Mouse (Mus musculus) stomach, embryonic 14.5 days (tissue): ENCODE results near the gene Slc24a4. TPM values are rescaled to one million over a fixed set of nuclear protein-coding genes. Genes with fewer than 3 reads are reported as not detected.
"Not testable (repeated sequence)": the region's sequence is repeated elsewhere in the genome, so short reads cannot be mapped to it uniquely, and the experiment has no call there.

Source experiments
- ATAC-seq: fragments of 200-750 bp; cut with Nextera tagmentation; 2 replicates; pipeline ENCODE4 v1.8.0; 2017; ENCODE audit warnings: low read depth, moderate TSS enrichment; ENCODE audit not compliant: insufficient number of reproducible peaks, insufficient read depth, low FRiP score
- H3K27ac ChIP-seq: fragments of 300-500 bp; sonication (generic); 2 replicates; pipeline ENCODE4 v1.5.1; 2014; ENCODE audit warnings: mild to moderate bottlenecking, low read length, moderate library complexity, mixed read lengths
- H3K27me3 ChIP-seq: fragments of 300-500 bp; sonication (generic); 2 replicates; pipeline ENCODE4 v1.6.1; 2014; ENCODE audit warnings: low read length, control low read depth, mixed read lengths; ENCODE audit not compliant: control insufficient read depth, insufficient read depth
- H3K36me3 ChIP-seq: fragments of 300-500 bp; sonication (generic); 2 replicates; pipeline ENCODE4 v1.6.1; 2014; ENCODE audit warnings: mild to moderate bottlenecking, control low read depth, low read length, moderate library complexity, mixed read lengths; ENCODE audit not compliant: control insufficient read depth, insufficient read depth
- H3K4me1 ChIP-seq: fragments of 300-500 bp; sonication (generic); 2 replicates; pipeline ENCODE4 v1.6.1; 2014; ENCODE audit warnings: low read length, control low read depth, mixed read lengths; ENCODE audit not compliant: control insufficient read depth, insufficient read depth
- H3K4me2 ChIP-seq: fragments of 300-500 bp; sonication (generic); replicated peaks from 2 replicates; pipeline ENCODE4 v1.6.1; 2014; ENCODE audit warnings: low read depth, low read length, control low read depth
- H3K4me3 ChIP-seq: fragments of 300-500 bp; sonication (generic); 2 replicates; pipeline ENCODE4 v1.5.1; 2014; ENCODE audit warnings: low read depth, low read length, control low read depth
- H3K9ac ChIP-seq: fragments of 300-500 bp; sonication (generic); replicated peaks from 2 replicates; pipeline ENCODE4 v1.6.1; 2014; ENCODE audit warnings: low read depth, mild to moderate bottlenecking, control low read depth, low read length, moderate library complexity, mixed read lengths
- H3K9me3 ChIP-seq: fragments of 300-500 bp; sonication (generic); 2 replicates; pipeline ENCODE4 v1.6.1; 2016; ENCODE audit warnings: low read depth, low read length, control low read depth; ENCODE audit not compliant: control insufficient read depth
- WGBS: fragments of 180-500 bp; shearing (Covaris S2); extraction: QIAGEN DNeasy Blood & Tissue Kit; methylation state at CpG from one replicate; pipeline ENCODE4 v1.1.7; 2014; 5-methylcytosine and 5-hydroxymethylcytosine counted together
- polyA plus RNA-seq: library from polyadenylated mRNA; unstranded; fragments of >200 nt; fragmentation: Nextera tagmentation; extraction: Ambion mirVana; gene quantifications from 2 replicates; pipeline ENCODE4 v1.2.1, GENCODE M21; 2014

Gene Slc24a4
- polyA plus RNA-seq, 1 experiment from 2014 or later: 0.26 TPM

DNA sequence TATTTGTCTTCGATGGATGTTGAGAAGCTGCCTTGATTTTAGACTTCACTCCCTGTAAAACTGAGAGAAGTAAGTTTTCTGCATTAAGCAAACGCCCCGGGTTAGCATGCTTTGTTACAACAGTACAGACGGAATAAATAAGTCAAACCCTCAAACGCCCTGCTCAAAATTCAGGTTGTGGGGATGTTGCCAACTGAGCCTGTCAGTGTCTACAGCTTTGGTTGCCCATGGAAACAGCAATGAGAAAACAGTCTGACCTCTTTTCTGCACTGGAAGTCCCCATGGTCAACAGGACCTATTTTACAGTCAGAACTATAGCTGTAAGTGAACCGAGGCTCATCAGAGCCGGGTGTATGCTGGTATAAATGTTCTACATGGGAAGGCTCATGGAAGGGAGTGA is 78.7 kb downstream of the Slc24a4 start:
- Histone ChIP-seq H3K9ac (no peak overlapping the region), H3K27me3 (no peaks in the 10 kb centered on the region), H3K4me2 (no peak overlapping the region), H3K9me3 (no peaks in the 10 kb centered on the region), H3K4me1 (no peaks in the 10 kb centered on the region), H3K36me3 (no peaks in the 10 kb centered on the region), H3K27ac (no peak overlapping the region), H3K4me3 (no peak overlapping the region)
- WGBS: 90% methylated on average over 7 of the region's 7 CpGs
- ATAC-seq: no peak

DNA sequence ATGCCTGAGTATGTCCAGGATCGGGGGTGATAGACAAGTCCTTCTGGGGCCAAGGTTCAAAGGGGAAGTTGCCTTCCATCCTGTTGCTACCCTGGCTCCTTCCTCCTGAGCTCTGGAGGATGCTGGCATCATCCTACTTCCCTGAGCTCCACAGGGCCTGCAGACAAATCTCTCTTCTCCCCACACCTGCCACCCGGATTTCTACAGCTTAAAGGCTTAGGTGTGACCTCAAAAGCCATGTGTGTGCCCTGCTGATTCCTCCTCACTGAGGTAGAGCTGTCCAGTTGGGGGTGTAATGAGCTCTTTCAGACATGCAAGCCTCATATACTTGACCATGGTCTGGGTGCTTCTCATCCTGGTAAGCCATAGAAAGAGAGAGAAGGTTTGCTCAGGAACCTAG is 82.3 kb downstream of the Slc24a4 start:
- H3K4me3 ChIP-seq: no peak overlapping the region
- no peaks in the 10 kb centered on the region for H3K36me3 ChIP-seq
- H3K9ac ChIP-seq: no peak overlapping the region
- WGBS: 78% methylated on average over 2 of the region's 2 CpGs
- no peaks in the 10 kb centered on the region for H3K9me3 ChIP-seq
- H3K4me2 ChIP-seq: no peak overlapping the region
- H3K27ac ChIP-seq: no peak overlapping the region
- no peak for ATAC-seq
- no peaks in the 10 kb centered on the region for H3K27me3 ChIP-seq
- H3K4me1 ChIP-seq: no peaks in the 10 kb centered on the region

DNA sequence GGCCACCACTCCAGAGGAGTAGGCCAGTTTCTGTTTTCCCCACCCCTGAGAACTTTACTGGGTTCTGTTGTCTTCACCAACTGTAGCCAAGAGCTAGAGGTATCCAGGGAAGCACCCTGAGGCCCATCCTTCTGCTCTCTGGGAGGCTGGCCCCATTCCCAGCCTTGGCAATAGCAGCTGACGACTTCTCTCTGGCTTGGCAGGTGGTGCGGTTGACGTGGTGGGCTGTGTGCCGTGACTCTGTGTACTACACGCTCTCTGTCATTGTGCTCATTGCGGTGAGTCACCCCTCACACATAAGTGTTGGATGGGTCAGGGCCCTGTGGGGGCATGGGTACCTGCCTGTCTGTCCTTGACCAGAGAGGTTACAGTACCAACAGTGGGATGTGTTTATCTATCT is 94.9 kb downstream of the Slc24a4 start:
- H3K4me1 ChIP-seq: no peaks in the 10 kb centered on the region
- WGBS: 95% methylated on average over 6 of the region's 6 CpGs
- H3K27me3 ChIP-seq: no peaks in the 10 kb centered on the region
- no peak overlapping the region for H3K9ac ChIP-seq
- ATAC-seq: no peak
- no peaks in the 10 kb centered on the region for H3K36me3 ChIP-seq
- no peak overlapping the region for H3K4me2 ChIP-seq
- H3K9me3 ChIP-seq: no peaks in the 10 kb centered on the region
- H3K27ac ChIP-seq: no peak overlapping the region
- H3K4me3 ChIP-seq: no peak overlapping the region

DNA sequence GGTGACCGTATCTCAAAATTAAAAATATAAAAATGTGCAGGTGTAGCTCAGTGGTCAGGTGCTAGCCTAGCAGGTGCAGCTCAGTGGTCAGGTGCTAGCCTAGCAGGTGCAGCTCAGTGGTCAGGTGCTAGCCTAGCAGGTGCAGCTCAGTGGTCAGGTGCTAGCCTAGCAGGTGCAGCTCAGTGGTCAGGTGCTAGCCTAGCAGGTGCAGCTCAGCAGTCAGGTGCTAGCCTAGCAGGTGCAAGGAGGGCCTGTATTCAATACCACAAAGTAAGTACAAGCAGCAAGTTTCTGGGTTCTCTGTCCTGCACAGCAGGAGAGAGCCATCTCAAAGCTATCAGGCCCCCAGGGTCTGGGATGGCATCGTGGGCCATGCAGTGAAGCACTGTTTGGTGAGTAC is 95.6 kb downstream of the Slc24a4 start:
- 84% methylated on average over 2 of the region's 2 CpGs for WGBS
- not testable (repeated sequence) for H3K27me3 ChIP-seq, H3K9ac ChIP-seq, ATAC-seq, H3K4me1 ChIP-seq, H3K4me2 ChIP-seq, H3K9me3 ChIP-seq, H3K36me3 ChIP-seq, H3K27ac ChIP-seq, H3K4me3 ChIP-seq

DNA sequence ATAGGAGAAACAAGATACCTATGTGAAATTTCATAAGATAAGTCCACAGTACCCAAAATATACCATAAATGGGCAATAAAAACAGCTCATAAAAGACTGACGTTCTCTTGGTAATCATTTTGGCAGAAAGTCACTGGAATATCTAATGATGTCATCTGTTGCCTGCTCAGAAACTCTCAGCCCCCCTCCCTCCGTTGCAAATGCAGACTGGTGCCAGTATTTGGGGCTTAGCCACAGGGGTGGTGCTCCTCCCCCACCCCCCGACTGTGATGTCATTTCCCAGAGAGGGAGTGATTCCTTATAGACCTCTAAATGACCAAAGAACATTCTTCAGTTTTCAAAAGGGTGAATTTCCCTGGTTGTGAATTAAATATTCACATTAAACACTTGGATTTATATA is 96.6 kb downstream of the Slc24a4 start:
- Histone ChIP-seq H3K4me3 (no peak overlapping the region), H3K27ac (no peak overlapping the region), H3K36me3 (no peaks in the 10 kb centered on the region), H3K27me3 (no peaks in the 10 kb centered on the region), H3K9me3 (no peaks in the 10 kb centered on the region), H3K9ac (no peak overlapping the region), H3K4me2 (no peak overlapping the region), H3K4me1 (no peaks in the 10 kb centered on the region)
- ATAC-seq: no peak
- WGBS: 40% methylated on average over 3 of the region's 3 CpGs

DNA sequence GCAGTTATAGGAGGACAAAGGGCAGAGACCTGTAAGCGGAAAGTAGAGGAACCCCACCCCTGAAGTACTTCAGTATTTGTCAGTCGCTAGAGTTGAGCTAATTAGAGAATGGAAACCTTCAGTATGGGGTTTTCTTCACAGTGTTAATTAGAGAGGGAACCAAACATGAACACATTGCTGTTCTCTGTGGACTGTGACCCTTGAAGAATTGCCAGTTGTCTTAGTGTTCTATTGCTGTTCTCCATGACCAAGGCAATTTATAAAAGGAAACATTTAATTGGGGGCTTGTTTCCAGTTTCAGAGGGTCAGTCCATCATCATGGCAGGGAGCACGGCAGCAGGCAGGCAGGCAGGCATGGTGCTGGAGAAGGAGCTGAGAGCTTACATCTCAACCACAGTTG is 107.0 kb downstream of the Slc24a4 start:
- no peak overlapping the region for H3K9ac ChIP-seq
- no peak overlapping the region for H3K27ac ChIP-seq
- H3K4me3 ChIP-seq: no peak overlapping the region
- no peaks in the 10 kb centered on the region for H3K4me1 ChIP-seq
- no peaks in the 10 kb centered on the region for H3K36me3 ChIP-seq
- H3K9me3 ChIP-seq: no peaks in the 10 kb centered on the region
- 82% methylated on average over 3 of the region's 3 CpGs for WGBS
- no peak for ATAC-seq
- no peaks in the 10 kb centered on the region for H3K27me3 ChIP-seq
- H3K4me2 ChIP-seq: no peak overlapping the region

DNA sequence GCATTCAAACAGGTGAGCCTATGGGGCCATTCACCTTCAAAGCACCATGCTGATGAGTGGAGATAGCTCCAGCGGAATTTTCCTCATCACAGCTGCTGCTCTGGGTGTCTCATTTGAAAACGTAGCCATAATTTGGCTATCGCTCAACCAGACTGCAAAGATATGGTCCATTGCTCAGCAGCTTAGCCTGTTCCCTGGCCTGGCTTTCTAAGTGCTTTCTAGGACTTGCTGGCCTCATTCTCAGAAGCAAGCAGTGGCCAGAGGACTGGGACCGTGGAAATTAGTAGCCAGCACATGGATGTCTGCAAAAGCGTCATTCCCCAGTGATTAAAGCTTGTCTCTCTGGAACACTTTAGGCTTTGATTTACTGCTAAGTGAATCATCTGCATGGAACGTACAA is 107.8 kb downstream of the Slc24a4 start:
- ATAC-seq: no peak
- no peak overlapping the region for H3K27ac ChIP-seq
- no peak overlapping the region for H3K4me2 ChIP-seq
- no peaks in the 10 kb centered on the region for H3K36me3 ChIP-seq
- H3K9ac ChIP-seq: no peak overlapping the region
- WGBS: 83% methylated on average over 6 of the region's 6 CpGs
- H3K27me3 ChIP-seq: no peaks in the 10 kb centered on the region
- H3K9me3 ChIP-seq: no peaks in the 10 kb centered on the region
- no peak overlapping the region for H3K4me3 ChIP-seq
- no peaks in the 10 kb centered on the region for H3K4me1 ChIP-seq

DNA sequence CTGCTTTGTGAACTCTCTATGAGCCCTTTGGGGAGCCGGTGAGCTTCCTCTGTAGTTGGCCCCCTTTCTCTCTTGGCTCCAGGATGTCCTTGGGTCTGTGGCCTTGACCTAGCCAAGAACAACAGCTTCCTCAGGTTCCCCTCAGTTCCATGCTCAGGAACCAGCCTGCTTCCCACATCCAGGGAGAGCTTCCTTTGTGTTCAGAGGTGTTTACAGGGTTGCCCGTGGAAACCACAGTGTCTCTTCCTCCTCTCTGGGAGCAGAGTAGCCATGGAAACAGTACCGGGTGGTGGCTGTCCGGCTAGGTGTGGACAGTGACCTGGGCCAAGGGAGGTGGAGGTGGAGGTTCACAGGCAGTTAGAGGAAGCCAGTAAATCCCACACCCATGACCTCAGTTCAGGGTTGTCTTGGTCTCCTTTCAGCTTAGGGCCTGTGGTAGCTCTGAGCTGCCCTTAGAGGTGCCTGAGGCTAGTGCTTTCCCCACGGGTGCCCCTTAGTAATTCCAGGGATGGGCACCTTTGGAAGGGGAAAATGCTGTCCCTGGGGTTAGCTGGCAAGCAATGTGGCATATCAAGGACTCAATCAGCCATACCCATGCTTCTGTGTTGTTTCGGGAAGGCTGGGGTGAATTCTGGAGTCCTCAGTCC is 113.7 kb downstream of the Slc24a4 start:
- Histone ChIP-seq H3K27ac (no peak overlapping the region), H3K4me2 (no peak overlapping the region), H3K36me3 (no peaks in the 10 kb centered on the region), H3K4me1 (no peaks in the 10 kb centered on the region), H3K4me3 (no peak overlapping the region), H3K9me3 (no peaks in the 10 kb centered on the region), H3K9ac (no peak overlapping the region), H3K27me3 (no peaks in the 10 kb centered on the region)
- no peak for ATAC-seq
- WGBS: 46% methylated on average over 6 of the region's 6 CpGs

DNA sequence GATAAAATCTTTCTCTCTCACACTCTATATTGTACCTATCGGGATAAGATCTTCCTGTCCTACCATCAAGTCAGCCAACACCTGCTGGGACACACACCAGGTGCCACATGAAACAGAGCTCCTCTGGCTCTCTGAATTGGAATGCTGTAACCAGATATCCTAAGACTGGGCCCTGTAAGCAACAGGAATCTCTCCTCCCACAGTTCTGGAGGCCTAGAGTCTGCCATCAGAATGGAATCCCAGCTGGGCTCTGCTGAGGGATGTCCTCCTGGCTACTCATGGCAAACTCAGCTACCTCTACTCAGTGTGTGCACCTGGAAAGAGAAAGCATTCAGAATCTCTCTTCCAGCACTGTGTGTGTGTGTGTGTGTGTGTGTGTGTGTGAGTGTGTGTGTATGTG is 115.4 kb downstream of the Slc24a4 start:
- Histone ChIP-seq H3K4me1 (no peaks in the 10 kb centered on the region), H3K4me3 (no peak overlapping the region), H3K27me3 (no peaks in the 10 kb centered on the region), H3K9me3 (no peaks in the 10 kb centered on the region), H3K27ac (no peak overlapping the region), H3K9ac (no peak overlapping the region), H3K4me2 (no peak overlapping the region), H3K36me3 (no peaks in the 10 kb centered on the region)
- ATAC-seq: no peak
- 33% methylated on average over 1 of the region's 1 CpGs for WGBS
